Mouse (Mus musculus) Patski (cell line): ENCODE measurements around the gene Clec4n. TPM values are rescaled to one million over a fixed set of nuclear protein-coding genes. Genes with fewer than 3 reads are reported as not detected.
"Not testable (repeated sequence)": the region's sequence is repeated elsewhere in the genome, so short reads cannot be mapped to it uniquely, and the experiment has no call there.

Source experiments
- ATAC-seq: fragments of 100-300 bp; one replicate; pipeline ENCODE4 v1.8.0; 2021
- CTCF ChIA-PET: fragments of 350-600 bp; sonication (Branson Sonifier 250); formaldehyde crosslinking; loops from one replicate; lab custom pipeline; 2022; ENCODE audit warnings: inconsistent platforms; lab: Charles Lee
- POLR2A ChIA-PET: fragments of 350-600 bp; sonication (Branson Sonifier 250); formaldehyde crosslinking; loops from one replicate; lab custom pipeline; 2022; ENCODE audit warnings: antibody characterized with exemption, inconsistent platforms; lab: Charles Lee
- DNase-seq: peaks from one replicate; pipeline ENCODE4 v3.0.0-alpha.2; 2011; ENCODE audit warnings: low read depth, low spot score
- H3K27me3 ChIP-seq: fragments of 371-371 bp; one replicate; pipeline ENCODE4 v1.5.1; 2021
- CTCF ChIP-seq: fragments of 100-300 bp; IDR thresholded peaks from one replicate; pipeline ENCODE4 v1.5.1; 2021
- in situ Hi-C: fragments of 300-500 bp; cut with MboI; formaldehyde crosslinking; loops from 3 replicates; pipeline ENCODE4 v1.11.1; 2018; ENCODE audit warnings: low pct_unique_long_range_greater_than_20kb, mixed read lengths
- polyA plus RNA-seq: library from polyadenylated mRNA; unstranded; gene quantifications from one replicate; pipeline ENCODE4 v1.2.3, GENCODE M21; 2021

Gene Clec4n
- polyA plus RNA-seq, 1 experiment from 2014 or later, result not detected

GRCm38 (mm10) chr6:123292751-123293400 lies 63.2 kb downstream of the Clec4n start:
- no peak for TF ChIP-seq CTCF
- DNase-seq (no peak), ATAC-seq (no peak)
- no peaks in the 10 kb centered on the region for H3K27me3 ChIP-seq
- POLR2A ChIA-PET, result no interaction called here
- in situ Hi-C loops, result no loop called here
- CTCF ChIA-PET, result no interaction called here

- CTCF ChIA-PET, POLR2A ChIA-PET, H3K27me3 ChIP-seq, DNase-seq, ATAC-seq, in situ Hi-C loops: not testable (repeated sequence)
These were observed 63.9 kb downstream of the Clec4n start for GRCm38 (mm10) chr6:123293509-123293908.

Other genes starting within 250 kb of the Clec4n start
- gene Clec4a4, start 239.5 kb upstream of the Clec4n start, polyA plus RNA-seq, result not detected
- not detected for gene Clec4b1, start 179.9 kb upstream of the Clec4n start, polyA plus RNA-seq
- not detected for gene Clec4a2, start 123.4 kb upstream of the Clec4n start, polyA plus RNA-seq
- gene Clec4b2, start 57.0 kb upstream of the Clec4n start, polyA plus RNA-seq, result not detected
- gene Clec4d, start 32.3 kb downstream of the Clec4n start, polyA plus RNA-seq, result not detected
- gene Clec4e, start 60.0 kb downstream of the Clec4n start, polyA plus RNA-seq, result not detected
- not detected for gene Vmn2r19, start 78.5 kb downstream of the Clec4n start, polyA plus RNA-seq
- gene Vmn2r20, start 188.3 kb downstream of the Clec4n start, polyA plus RNA-seq, result under 0.01 TPM